Mouse (Mus musculus) adrenal gland, adult (tissue): ENCODE measurements at regions not wholly inside any gene's neighbourhood (a gene's known extent, or its start where the extent isn't known, plus 50 kb on each side); places are given as distances from the start of the nearest gene placed in this dataset.

ENCODE experiments used
- DNase-seq, 2 experiments: peaks; one replicate each; pipeline ENCODE4 v3.0.0; 2022 to 2023; ENCODE audit warnings: low spot score in 1 of 2; ENCODE audit not compliant: inconsistent age in 2 of 2

DNA sequence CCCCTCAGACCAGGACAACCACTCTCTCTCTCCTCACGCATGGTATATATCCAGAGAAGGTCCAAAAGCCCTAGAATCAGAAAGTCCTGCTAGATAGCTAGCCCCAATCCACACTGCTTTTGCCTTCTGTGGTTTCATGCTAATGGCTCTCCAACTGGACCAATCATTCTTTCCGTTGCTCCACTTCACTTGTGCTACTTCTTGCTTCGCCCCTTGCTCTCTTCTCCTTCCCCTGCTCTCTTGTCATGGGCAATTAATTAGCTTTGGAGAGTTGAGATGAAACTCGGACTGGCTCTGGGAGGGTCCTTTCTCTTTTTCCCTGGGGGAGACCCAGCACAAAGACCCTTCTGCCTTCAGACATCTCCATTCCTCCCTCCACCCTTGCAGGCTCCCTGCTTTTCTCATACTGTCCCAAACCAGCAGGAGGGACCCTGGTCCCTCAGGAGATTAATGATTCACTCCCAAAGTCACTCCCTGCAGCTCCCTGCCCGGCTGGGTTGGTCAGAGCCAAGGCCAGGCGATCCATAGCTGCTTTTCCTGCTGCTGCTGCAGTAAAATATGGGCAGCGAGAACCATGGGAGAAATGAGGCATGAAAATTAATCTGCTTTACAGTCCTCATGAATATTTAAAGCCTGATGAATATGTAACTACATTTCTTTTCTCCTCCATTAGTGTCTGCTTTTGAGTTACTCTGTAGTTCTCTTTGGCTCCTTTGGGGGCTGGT, 113.7 kb upstream of the Thy1 start:
- no peak for DNase-seq

DNA sequence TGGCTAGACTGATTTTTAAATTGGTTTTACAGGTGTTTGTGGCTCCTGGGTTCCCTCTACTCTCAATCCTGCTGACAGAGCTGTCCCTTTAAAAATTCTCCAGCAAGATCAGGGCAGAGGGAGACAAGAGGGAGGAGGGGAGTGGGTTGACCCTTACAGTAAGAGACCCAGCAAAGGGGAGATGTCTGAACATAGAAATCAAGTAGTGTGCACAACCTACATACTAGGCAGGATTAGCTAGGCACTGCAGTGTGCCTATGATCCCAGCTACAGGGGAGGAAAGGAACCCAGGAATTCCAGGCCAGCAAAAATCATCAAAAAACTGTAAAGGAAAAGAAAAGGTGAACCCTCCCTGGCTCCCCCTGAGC, 113.2 kb upstream of the Thy1 start:
- no peak for DNase-seq

DNA sequence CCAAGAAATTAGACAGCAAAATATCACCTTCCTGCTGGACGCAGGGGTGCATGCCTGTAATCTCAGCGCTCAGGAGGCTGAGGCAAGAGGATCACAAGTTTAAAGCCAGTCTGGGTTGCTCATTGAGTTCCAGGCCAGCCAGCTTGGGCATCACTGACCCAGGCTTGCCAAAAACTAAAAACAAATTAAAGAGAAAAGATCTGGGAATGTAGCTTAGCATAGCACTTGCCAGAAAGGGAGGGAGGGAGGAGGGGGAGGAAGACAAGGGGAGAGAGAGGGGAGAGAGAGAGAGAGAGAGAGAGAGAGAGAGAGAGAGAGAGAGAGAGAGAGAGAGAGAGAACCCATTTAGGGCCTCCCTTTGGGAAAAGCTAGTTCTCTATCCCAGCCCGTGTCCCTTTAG, 112.7 kb upstream of the Thy1 start:
- no peak for DNase-seq

DNA sequence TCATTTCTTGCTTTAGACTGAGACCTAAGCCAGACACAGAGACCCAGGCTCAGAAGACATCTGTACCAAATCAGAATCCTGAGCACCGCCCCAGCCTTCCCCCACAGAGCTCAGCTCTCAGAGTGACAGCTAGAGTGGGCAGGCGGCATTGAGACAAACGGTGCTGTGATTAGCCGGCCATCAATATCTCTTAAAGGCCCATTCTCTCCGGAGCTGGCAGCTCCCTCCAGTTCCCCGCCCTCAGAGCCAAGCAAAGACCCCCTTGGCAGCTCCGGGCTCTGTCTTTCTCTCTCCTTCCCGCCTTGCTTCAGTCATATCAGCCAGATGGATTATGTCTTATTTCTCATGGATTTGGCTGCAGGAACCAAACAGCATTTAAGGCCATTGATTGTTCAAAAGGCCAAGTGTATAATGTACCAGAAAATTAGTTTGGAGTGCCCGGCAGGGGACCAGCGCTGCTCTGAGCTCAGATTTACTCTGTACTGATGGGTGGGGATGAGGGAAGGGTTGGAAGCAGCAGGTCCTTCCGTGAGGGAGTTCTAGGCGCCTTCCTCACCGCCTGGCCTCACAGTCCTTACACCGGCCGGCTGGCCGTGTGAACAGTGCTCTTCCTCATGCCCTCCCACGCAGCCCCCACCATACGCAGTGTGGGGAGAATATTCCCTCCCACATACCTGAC, 109.0 kb upstream of the Thy1 start:
- no peak for DNase-seq

DNA sequence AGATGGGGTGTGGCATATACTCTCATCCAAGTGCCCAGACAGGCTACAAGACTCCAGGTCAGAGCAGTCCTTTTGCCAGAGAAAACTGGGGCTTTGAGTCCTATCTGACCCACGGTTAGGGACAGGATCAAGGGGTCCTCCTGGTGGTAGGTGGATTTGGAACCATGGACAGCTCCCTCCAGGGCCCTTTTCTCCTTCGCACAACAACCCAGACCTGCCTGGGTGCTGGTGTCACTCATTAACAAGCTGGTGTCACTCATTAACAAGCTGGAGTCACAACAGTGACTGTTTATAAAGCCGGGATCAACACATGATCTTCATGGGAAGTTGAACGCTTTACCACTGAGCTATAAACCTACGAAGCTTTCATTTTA, 108.5 kb upstream of the Thy1 start:
- DNase-seq: no peak

DNA sequence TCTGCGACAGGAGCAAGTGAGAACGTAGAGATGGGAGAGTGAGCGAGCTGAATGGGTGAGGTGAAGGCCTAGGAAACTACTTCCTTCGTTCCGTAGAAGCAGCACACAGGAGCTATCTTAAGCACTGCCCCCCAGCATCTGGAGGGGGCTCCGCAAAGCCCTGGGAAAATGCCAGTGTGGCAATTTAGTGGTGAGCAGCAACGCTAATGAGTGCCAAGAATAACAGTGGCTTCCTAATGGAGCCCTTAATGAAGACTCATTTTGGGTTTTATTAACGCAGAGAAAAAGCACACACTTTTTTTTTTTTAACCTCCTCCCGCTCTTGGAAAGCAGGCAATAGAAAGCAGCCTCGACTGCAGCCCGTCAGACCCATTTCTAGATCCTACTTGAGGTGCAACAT, 103.8 kb upstream of the Thy1 start:
- no peak for DNase-seq

DNA sequence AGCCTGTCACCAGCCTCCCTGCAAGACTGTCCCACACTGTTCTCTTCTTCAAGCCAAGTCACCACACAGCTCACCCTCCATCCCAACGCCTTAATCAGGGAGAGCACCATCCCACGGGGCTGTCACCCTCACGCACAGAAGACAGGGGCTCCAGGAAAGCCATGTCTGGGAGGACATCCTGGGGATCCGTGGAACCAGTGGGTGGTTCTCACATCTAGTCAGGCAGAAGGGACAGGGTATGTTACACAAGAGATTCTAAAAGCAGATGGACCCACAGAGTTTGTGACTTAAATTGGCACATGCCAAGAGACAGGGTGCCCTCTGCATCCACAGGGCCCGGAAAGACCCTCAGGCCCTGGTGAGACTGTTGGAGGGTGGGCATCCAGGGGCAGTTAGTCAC, 101.0 kb upstream of the Thy1 start:
- DNase-seq: no peak

DNA sequence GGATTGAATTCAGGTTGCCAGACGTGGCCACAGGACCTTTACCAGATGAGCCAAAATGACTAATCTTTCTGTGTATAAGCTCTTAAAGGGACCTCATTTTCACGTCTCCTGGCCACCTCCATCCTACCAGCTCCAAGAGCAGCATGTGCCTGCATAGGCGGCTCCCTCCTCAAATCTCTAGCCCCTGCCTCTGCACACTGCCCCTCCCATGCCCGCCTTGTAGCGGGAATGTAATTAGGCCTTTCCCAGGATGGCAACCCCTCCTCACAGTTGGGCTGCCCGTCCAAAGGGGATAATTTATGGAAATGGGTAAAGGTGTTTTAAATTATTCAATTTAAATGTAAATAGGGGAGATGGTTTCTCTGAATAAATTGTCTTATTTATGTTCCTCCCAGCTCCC, 99.7 kb upstream of the Thy1 start:
- DNase-seq: no peak

DNA sequence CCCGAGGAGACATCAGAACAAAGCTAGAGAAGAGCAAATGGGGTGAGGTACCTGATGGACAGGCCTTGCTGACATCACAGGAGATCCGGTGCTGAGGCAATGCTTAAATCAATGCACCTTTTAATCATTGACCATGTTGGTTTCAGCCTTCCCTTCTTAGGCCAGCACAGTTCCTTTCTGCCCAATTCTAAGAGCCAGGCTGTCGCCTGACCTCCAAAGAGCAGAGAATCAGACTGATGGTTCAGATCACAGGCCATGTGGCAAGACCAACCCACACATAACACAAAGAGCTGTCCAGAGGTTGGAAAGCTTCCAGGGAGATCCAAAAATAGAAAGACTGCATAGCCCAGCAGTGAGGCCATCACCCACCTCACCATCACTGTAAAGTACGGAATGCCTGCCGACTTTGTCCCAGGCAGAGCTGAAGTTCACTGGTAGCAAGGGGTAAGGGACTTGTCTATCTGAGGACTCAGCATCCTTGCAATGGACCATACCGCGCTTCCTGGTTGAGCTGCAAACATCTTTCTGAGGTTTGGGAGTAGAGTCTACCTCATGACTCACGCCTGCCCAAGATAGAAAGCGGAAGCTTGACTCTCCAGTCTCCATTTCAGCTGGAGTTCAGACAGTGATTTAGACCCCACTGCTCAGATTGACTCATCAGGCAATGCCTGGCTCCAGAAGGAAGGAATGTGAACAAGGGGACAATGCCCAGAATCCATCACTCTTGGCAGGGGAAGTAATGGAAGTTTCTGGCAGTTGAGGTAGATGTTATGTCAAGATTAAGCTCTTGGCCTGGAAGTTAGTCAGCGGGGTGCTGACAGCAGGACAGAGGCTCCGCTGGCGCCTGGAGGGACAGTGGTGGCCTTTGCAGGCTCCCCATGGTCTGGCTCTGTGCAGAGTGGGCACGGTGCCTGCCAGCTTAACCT, 98.1 kb upstream of the Thy1 start:
- no peak for DNase-seq

DNA sequence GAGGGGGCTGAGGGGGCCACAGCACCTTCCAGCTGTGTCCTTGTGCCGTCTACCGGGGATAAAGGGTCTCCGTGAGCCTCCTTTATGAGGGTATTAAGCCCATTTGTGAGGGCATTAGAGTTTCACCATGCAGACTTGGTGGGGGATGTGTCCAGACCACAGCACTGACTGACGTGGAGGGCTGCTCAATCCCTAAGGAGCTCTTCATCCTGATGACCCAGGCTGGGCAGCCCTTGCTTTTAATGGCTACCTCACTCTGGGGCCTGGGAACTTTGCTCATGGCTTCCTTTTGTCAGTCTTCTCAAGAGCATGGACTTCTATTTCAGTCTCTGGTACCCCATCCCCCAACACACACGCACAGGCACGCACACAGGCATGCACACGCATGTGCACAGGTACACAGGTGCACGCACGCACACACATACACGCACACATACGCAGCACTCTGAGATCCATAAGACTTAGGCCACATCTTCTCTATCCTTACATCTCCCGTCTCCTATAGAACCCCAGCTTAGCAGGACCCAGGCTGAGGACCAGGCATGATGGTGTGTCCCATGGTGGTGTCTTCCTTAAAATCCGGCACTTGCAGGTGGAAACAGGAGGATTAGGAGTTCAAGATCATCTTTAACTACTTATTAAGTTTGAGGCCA, 97.1 kb upstream of the Thy1 start:
- DNase-seq: no peak

DNA sequence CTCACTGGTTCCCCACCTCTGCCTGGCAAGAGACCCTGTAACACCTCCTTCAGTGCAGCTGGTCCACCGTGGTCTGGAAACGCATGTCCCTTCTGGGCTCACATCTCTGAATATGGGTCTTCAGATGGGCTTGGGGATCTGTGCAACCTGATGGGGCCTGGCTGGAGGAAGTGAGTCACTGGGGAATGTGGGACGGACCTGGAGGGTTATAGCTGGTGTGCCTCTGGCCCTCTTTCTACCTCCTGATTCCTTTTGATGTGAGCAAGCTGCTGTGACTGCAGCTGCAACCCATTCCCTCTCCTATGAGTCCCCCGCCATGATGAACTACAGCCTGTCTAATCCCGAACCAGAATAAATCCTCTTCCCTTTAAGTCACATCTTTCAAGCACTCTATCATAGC, 96.1 kb upstream of the Thy1 start:
- DNase-seq: no peak

DNA sequence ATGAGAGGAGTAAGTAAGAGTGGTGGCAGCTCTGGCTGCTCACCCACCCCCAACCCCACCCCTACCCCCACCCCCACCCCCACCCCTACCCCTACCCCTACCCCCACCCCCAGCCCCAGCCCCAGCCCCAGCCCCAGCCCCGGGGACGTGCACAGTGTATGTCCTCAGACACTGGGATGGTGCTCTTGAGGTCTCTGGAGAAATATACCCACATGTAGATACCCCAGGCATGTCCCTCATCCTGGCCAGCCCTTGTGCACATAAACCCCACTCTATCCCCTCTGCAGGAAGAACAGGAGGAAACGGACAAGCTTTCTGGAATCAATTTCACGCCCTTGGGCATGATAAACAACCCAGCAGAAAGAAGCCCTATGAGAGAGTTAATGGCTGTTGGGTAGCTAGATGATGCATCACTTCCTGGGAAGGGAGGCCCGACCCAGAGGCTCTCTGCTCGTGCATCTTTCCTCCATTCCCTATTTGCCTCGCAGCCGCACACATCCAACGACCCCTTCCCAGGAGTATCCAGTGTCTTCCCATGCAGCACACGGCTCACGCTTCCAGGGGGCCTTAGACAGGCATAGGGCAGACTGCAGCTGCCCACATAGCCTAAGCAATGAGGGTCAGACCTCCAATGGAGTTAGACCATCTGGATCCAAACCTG, 95.6 kb upstream of the Thy1 start:
- DNase-seq: no peak

DNA sequence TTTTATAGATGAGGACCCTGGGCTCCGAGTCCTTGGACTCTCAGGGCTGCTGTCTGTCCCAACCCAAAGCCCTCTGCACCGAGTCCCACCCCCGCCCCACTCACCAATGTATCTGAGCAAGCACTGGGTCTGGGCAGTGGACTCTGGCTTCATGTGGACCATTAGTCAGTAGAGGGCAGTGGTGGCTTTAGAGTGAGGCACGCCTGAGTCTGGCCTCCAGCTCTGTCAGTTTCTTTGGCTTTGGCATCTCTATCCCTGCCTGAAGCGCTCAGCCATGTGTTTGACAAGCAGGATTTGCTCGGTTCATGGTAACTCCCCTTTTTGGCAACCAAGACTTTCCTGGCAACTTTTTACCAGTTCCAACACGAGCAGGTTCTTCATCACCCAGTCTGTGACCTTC, 90.1 kb upstream of the Thy1 start:
- peak in 1 of 2 experiments; percentile 43 for DNase-seq

DNA sequence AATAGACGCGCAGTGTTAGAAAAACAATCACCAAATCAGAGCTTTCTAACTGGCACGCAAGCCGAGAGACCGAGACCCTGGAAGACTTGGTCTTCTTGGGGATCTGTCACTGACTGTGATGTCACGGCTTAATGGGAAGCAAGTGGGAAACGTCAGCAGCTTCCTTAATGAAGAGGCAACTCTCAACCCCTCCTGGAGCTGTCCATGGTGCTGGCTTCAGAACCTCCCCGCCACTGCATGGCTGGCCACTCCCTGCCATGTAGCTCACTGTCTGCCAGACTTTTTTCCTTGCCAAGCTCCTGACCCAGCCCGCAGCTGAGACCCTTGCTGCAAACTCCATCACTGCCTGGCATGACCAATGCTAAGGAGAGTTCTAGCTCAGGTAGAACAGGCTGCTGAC, 83.6 kb upstream of the Thy1 start:
- peak; percentile 25 to 68 for DNase-seq

DNA sequence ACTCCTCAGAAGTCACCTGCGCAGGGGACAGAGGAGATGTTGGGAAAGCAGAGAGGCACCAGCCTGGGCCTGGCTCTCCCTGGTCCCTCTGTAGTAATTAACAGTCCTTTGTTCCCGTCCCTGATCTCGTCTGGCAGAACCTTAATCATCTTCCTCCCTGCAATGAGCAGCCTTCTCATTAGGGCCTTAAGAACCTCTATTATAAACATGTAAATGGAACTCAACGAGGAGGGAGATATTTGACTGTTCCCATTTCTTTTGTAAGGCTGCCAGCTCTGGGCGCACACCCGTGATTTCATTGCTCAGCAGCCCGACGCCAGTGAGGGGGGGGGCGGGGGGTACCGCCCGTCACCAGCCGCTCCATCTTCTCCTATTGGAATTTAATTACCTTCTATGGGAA, 81.8 kb upstream of the Thy1 start:
- DNase-seq: no peak

DNA sequence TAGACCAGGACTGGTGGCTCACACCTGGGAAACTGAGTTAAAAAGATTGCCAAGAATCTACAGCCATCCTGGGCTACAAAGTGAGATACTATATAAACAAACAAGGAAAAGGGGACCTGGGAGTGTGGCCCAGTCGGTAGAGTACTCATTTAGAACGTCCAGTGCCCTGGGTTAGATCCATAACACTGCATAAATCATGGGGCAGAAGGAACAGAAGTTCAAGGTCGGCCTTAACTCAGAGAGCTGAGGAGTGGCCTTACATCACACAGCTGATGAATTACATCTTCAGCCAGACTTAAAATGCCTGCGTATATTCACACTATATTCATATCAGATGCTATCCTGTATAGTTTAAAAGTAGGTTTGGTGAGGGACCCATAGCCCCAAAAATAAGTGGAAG, 78.0 kb upstream of the Thy1 start:
- DNase-seq: peak; percentile 57

DNA sequence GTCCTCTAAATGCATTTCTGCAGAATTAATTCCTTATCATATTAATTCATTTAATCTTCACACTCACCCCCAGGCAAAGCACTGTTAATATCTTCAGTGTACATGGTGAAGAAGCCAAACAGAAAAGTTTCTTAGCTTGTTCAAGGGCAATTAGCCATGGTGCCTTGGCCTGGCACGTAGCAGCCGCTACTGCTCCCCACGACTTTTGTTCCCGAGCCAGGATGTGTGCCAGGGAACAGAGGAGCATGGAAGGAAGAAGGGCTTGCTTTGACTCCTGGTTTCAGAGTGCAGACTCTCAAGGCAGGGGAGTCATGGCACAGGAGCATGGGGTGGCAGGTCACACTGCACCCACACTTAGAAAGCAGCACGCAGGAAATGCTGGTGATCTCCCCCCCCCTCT, 77.4 kb upstream of the Thy1 start:
- DNase-seq: no peak

DNA sequence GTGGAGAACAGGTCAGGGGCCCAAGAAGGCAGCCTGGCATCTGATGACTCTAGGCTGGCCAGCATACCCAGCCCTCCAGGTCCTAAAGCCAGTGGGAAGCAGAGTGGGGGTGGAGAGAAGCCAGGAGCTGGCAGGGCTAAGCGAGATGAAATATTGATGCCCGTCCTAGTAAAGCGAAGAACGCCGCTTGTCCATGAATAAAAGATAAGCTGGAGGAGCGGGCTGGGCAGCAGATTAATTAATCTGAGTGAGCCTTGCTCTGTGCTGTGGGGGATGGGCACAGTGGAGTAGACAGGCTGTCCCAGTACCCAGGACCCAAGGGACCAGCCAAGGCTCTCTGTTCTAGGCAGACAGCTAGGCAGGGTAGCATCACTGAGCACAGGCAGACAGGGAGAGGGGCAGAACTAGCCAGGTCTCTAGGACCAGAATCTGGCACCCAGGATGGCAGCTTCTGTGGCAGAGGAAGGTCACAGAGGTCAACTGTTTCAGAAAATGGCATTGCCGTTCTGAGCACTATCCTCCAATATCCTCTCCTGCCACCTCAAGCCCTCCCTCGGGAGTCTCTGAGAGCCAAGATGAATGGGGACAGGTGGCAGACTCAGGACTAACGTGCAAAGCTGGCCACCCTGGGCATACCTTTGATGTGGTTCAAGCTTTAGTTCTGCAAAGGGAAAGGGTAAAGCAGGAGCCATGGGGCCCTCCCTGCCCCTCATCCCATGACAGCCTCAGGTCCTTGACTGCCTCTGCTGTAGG, 73.0 kb upstream of the Thy1 start:
- peak in 1 of 2 experiments; percentile 29 for DNase-seq

DNA sequence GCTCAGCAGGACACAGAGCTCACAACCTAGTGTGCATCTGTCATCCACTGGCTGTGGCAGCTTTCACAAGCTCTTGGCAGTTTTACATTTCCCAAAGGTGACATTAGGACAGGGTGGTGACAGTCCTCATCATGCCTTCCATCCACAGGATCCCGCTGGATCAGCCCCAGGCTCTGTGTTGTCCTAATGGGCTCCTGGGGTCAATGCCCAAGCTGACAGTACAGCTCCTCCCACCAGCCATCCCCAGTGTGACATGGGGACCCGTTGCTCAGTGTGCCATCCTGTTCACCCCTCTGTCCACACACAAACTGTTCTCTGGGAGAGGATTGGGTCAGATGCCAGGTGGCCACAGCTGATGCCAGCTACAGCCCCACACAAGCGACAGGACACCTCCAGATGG, 72.3 kb upstream of the Thy1 start:
- no peak for DNase-seq

DNA sequence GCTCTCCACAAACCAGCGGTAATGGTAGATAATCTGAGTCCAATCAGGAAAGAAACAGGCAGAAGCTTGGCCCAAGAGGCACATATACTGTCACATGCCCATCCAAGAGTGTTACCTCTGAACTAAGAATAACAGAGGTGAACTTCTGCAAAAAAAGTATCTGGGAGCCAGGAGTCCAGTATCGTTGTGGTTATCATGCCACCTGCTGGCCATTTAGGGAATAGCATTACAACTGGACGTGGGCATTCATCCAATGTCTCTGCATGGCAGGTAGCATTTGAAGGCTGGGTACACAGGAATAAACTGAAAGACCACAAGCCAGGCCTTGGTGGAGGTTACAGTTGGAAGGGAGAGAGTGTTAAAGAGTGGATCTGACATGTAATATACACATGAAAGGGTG, 70.9 kb upstream of the Thy1 start:
- DNase-seq: peak; percentile 56 to 91
